Mouse (Mus musculus) forebrain, embryonic 14.5 days (tissue): Measurements from ENCODE around the gene Id2. TPM values are rescaled to one million over a fixed set of nuclear protein-coding genes. Genes with fewer than 3 reads are reported as not detected.

Experiments used
- ATAC-seq: fragments of 200-750 bp; cut with Nextera tagmentation; 2 replicates; pipeline ENCODE4 v1.8.0; 2017; ENCODE audit warnings: mild to moderate bottlenecking, moderate library complexity
- DNase-seq: peaks from one replicate; pipeline ENCODE4 v3.0.0-alpha.2; 2015; ENCODE audit warnings: low spot score
- H3K27ac ChIP-seq: fragments of 300-500 bp; sonication (generic); 2 replicates; pipeline ENCODE4 v1.5.1; 2014; ENCODE audit warnings: low read depth, mild to moderate bottlenecking, control low read depth, low read length, moderate library complexity
- H3K27me3 ChIP-seq: fragments of 300-500 bp; sonication (generic); replicated peaks from 2 replicates; pipeline ENCODE4 v1.6.1; 2014; ENCODE audit warnings: low read length, control low read depth, mixed read lengths; ENCODE audit not compliant: control insufficient read depth, insufficient read depth
- H3K36me3 ChIP-seq: fragments of 300-500 bp; sonication (generic); 2 replicates; pipeline ENCODE4 v1.6.1; 2014; ENCODE audit warnings: low read length, control low read depth; ENCODE audit not compliant: control insufficient read depth, insufficient read depth
- H3K4me1 ChIP-seq: fragments of 300-500 bp; sonication (generic); 2 replicates; pipeline ENCODE4 v1.6.1; 2014; ENCODE audit warnings: antibody characterized with exemption, low read length, control low read depth; ENCODE audit not compliant: control insufficient read depth, insufficient read depth
- H3K4me2 ChIP-seq: fragments of 300-500 bp; sonication (generic); 2 replicates; pipeline ENCODE4 v1.6.1; 2014; ENCODE audit warnings: mild to moderate bottlenecking, control low read depth, low read length
- H3K4me3 ChIP-seq: fragments of 300-500 bp; sonication (generic); 2 replicates; pipeline ENCODE4 v1.5.1; 2014; ENCODE audit warnings: low read depth, low read length, control low read depth
- H3K9ac ChIP-seq: fragments of 300-500 bp; sonication (generic); 2 replicates; pipeline ENCODE4 v1.6.1; 2014; ENCODE audit warnings: mild to moderate bottlenecking, low read length, control low read depth, moderate library complexity
- H3K9me3 ChIP-seq: fragments of 300-500 bp; sonication (generic); replicated peaks from 2 replicates; pipeline ENCODE4 v1.6.1; 2016; ENCODE audit warnings: low read length, control low read depth, mixed read lengths; ENCODE audit not compliant: control insufficient read depth
- whole genome bisulfite sequencing: fragments of 180-500 bp; shearing (Covaris S2); extraction: QIAGEN DNeasy Blood & Tissue Kit; methylation state at CpG from one replicate; pipeline ENCODE4 v1.1.7; 2014; 5-methylcytosine and 5-hydroxymethylcytosine counted together
- polyA plus RNA-seq: library from polyadenylated mRNA; unstranded; fragments of >200 nt; fragmentation: Nextera tagmentation; extraction: Ambion mirVana; gene quantifications from 2 replicates; pipeline ENCODE4 v1.2.1, GENCODE M21; 2014

Gene Id2
- polyA plus RNA-seq, 1 experiment from 2014 or later, result 538 TPM

- no peak for ATAC-seq
- Histone ChIP-seq H3K4me1 (peaks cover 32% of the 10 kb centered on the region), H3K27me3 (no peaks in the 10 kb centered on the region), H3K36me3 (no peaks in the 10 kb centered on the region), H3K4me2 (peak overlapping the region; percentile 97), H3K9ac (peak overlapping the region; percentile 76), H3K27ac (peak overlapping the region; percentile 89), H3K4me3 (peak overlapping the region; percentile 52), H3K9me3 (no peaks in the 10 kb centered on the region)
- under 1% methylated on average over 53 of the region's 59 CpGs for WGBS
- DNase-seq, result peak; percentile 69
Observed at GRCm38 (mm10) chr12:25100411-25101217, 3.7 kb upstream of the Id2 start.

- 1% methylated on average over 38 of the region's 38 CpGs for WGBS
- ATAC-seq, result no peak
Observed at GRCm38 (mm10) chr12:25099563-25100408, 2.8 kb upstream of the Id2 start.

GRCm38 (mm10) chr12:25099313-25099562, 2.3 kb upstream of the Id2 start:
- no peak for ATAC-seq

More at GRCm38 (mm10) chr12:25099563-25100408, 2.8 kb upstream of the Id2 start:
- no peaks in the 10 kb centered on the region for H3K9me3 ChIP-seq
- peak; percentile 63 for DNase-seq
- no peaks in the 10 kb centered on the region for H3K27me3 ChIP-seq
- peak overlapping the region; percentile 89 for H3K27ac ChIP-seq
- peak overlapping the region; percentile 76 for H3K9ac ChIP-seq
- no peaks in the 10 kb centered on the region for H3K36me3 ChIP-seq
- peaks cover 32% of the 10 kb centered on the region for H3K4me1 ChIP-seq
- H3K4me3 ChIP-seq, result peak overlapping the region; percentile 52
- H3K4me2 ChIP-seq, result peak overlapping the region; percentile 97

GRCm38 (mm10) chr12:25098561-25099312, 1.8 kb upstream of the Id2 start:
- Histone ChIP-seq H3K9ac (peak overlapping the region; percentile 76), H3K9me3 (no peaks in the 10 kb centered on the region), H3K27me3 (no peaks in the 10 kb centered on the region), H3K4me2 (peak overlapping the region; percentile 97), H3K36me3 (no peaks in the 10 kb centered on the region), H3K4me1 (peaks cover 32% of the 10 kb centered on the region), H3K4me3 (peak overlapping the region; percentile 52), H3K27ac (peak overlapping the region; percentile 89)
- WGBS, result under 1% methylated on average over 60 of the region's 61 CpGs
- DNase-seq, result peak; percentile 96
- peak; percentile 72 for ATAC-seq

More at GRCm38 (mm10) chr12:25099313-25099562, 2.3 kb upstream of the Id2 start:
- 0% methylated on average over 9 of the region's 9 CpGs for WGBS
- Histone ChIP-seq H3K4me3 (peak overlapping the region; percentile 52), H3K9me3 (no peaks in the 10 kb centered on the region), H3K4me2 (peak overlapping the region; percentile 97), H3K4me1 (peaks cover 32% of the 10 kb centered on the region), H3K27me3 (no peaks in the 10 kb centered on the region), H3K27ac (peak overlapping the region; percentile 89), H3K36me3 (no peaks in the 10 kb centered on the region), H3K9ac (peak overlapping the region; percentile 76)
- DNase-seq, result peak; percentile 72

GRCm38 (mm10) chr12:25098161-25098550, 1.2 kb upstream of the Id2 start:
- DNase-seq (no peak), ATAC-seq (no peak)
- no peaks in the 10 kb centered on the region for H3K36me3 ChIP-seq
- peak overlapping the region; percentile 89 for H3K27ac ChIP-seq
- no peaks in the 10 kb centered on the region for H3K9me3 ChIP-seq
- peak overlapping the region; percentile 97 for H3K4me2 ChIP-seq
- H3K4me1 ChIP-seq, result peaks cover 32% of the 10 kb centered on the region
- peak overlapping the region; percentile 52 for H3K4me3 ChIP-seq
- H3K9ac ChIP-seq, result peak overlapping the region; percentile 76
- H3K27me3 ChIP-seq, result no peaks in the 10 kb centered on the region
- 2% methylated on average over 10 of the region's 10 CpGs for WGBS

- ATAC-seq, result peak; percentile 13; the same call in 1 of the 2 replicates
- 2% methylated on average over 28 of the region's 28 CpGs for WGBS
- Histone ChIP-seq H3K4me3 (peak overlapping the region; percentile 52), H3K9me3 (no peaks in the 10 kb centered on the region), H3K4me1 (peaks cover 32% of the 10 kb centered on the region), H3K27me3 (no peaks in the 10 kb centered on the region), H3K27ac (peak overlapping the region; percentile 89), H3K36me3 (no peaks in the 10 kb centered on the region), H3K9ac (peak overlapping the region; percentile 76), H3K4me2 (peak overlapping the region; percentile 97)
- peak; percentile 85 for DNase-seq
Observed at GRCm38 (mm10) chr12:25097210-25098160, 545 bp upstream of the Id2 start.

GRCm38 (mm10) chr12:25096640-25097051, 294 bp downstream of the Id2 start:
- Histone ChIP-seq H3K4me2 (peak overlapping the region; percentile 97), H3K9ac (peak overlapping the region; percentile 62), H3K36me3 (no peaks in the 10 kb centered on the region), H3K27ac (peak overlapping the region; percentile 74), H3K9me3 (no peaks in the 10 kb centered on the region), H3K4me1 (peaks cover 32% of the 10 kb centered on the region), H3K4me3 (peak overlapping the region; percentile 67), H3K27me3 (no peaks in the 10 kb centered on the region)
- WGBS, result 1% methylated on average over 15 of the region's 15 CpGs
- ATAC-seq (no peak), DNase-seq (peak; percentile 45)
